Mouse (Mus musculus): Measurements from ENCODE around the gene Cenpx. TPM values are rescaled to one million over a fixed set of nuclear protein-coding genes. Genes with fewer than 3 reads are reported as not detected.

Gene Cenpx
- polyA plus RNA-seq, 1 experiment from 2014 or later, result 166 TPM

GRCm38 (mm10) chr11:120707969-120708368 lies 5.6 kb downstream of the Cenpx start:
- Histone ChIP-seq H3K36me3 (peaks cover 26% of the 10 kb centered on the region), H3K27ac (peak overlapping the region; percentile 58), H3K4me2 (no peak overlapping the region), H3K9ac (no peak overlapping the region), H3K4me1 (peaks cover 80% of the 10 kb centered on the region), H3K27me3 (no peaks in the 10 kb centered on the region), H3K9me3 (no peaks in the 10 kb centered on the region), H3K4me3 (no peak overlapping the region)
- no peak for ATAC-seq (ENCODE audit: insufficient number of reproducible peaks, low FRiP score, low TSS enrichment, low read depth)
- WGBS, result 27% methylated on average over 5 of the region's 5 CpGs

- Histone ChIP-seq H3K9ac (no peak overlapping the region), H3K4me2 (no peak overlapping the region), H3K4me1 (peaks cover 73% of the 10 kb centered on the region), H3K4me3 (no peak overlapping the region), H3K27ac (peak overlapping the region; percentile 58), H3K27me3 (no peaks in the 10 kb centered on the region), H3K9me3 (no peaks in the 10 kb centered on the region), H3K36me3 (peaks cover 30% of the 10 kb centered on the region)
- no peak for ATAC-seq (ENCODE audit: insufficient number of reproducible peaks, low FRiP score, low TSS enrichment, low read depth)
- 8% methylated on average over 11 of the region's 12 CpGs for WGBS
These were observed 6.3 kb downstream of the Cenpx start for GRCm38 (mm10) chr11:120707225-120707624.

GRCm38 (mm10) chr11:120706120-120706519 lies 7.4 kb downstream of the Cenpx start:
- Histone ChIP-seq H3K36me3 (peaks cover 38% of the 10 kb centered on the region), H3K4me3 (no peak overlapping the region), H3K27ac (peak overlapping the region; percentile 58), H3K9ac (no peak overlapping the region), H3K4me2 (no peak overlapping the region), H3K27me3 (no peaks in the 10 kb centered on the region), H3K9me3 (no peaks in the 10 kb centered on the region), H3K4me1 (peaks cover 65% of the 10 kb centered on the region)
- no peak for ATAC-seq (ENCODE audit: insufficient number of reproducible peaks, low FRiP score, low TSS enrichment, low read depth)
- 59% methylated on average over 5 of the region's 5 CpGs for WGBS

- Histone ChIP-seq H3K4me2 (no peak overlapping the region), H3K36me3 (peaks cover 34% of the 10 kb centered on the region), H3K4me1 (peaks cover 59% of the 10 kb centered on the region)
These were observed 8.8 kb downstream of the Cenpx start for GRCm38 (mm10) chr11:120704486-120705325.

GRCm38 (mm10) chr11:120703696-120704454 lies 9.7 kb downstream of the Cenpx start:
- Histone ChIP-seq H3K9me3 (no peaks in the 10 kb centered on the region), H3K36me3 (peaks cover 31% of the 10 kb centered on the region), H3K4me2 (no peak overlapping the region), H3K27ac (peak overlapping the region; percentile 39), H3K9ac (0 out of 2 replicates have a peak overlapping the region, but pooled peaks have one; percentile 0), H3K4me1 (peaks cover 56% of the 10 kb centered on the region), H3K4me3 (no peak overlapping the region), H3K27me3 (no peaks in the 10 kb centered on the region)
- peak; percentile 32; the same call in 1 of the 2 replicates for ATAC-seq (ENCODE audit: insufficient number of reproducible peaks, low FRiP score, low TSS enrichment, low read depth)
- 30% methylated on average over 15 of the region's 15 CpGs for WGBS

More at GRCm38 (mm10) chr11:120704486-120705325, 8.8 kb downstream of the Cenpx start:
- no peak overlapping the region for H3K4me3 ChIP-seq
- H3K9me3 ChIP-seq, result no peaks in the 10 kb centered on the region
- no peaks in the 10 kb centered on the region for H3K27me3 ChIP-seq
- 26% methylated on average over 8 of the region's 8 CpGs for WGBS
- peak overlapping the region; percentile 39 for H3K27ac ChIP-seq
- H3K9ac ChIP-seq, result 0 out of 2 replicates have a peak overlapping the region, but pooled peaks have one; percentile 15
- ATAC-seq (ENCODE audit: insufficient number of reproducible peaks, low FRiP score, low TSS enrichment, low read depth), result no peak

- H3K4me3 ChIP-seq, result no peak overlapping the region
- H3K9ac ChIP-seq, result no peak overlapping the region
- no peaks in the 10 kb centered on the region for H3K9me3 ChIP-seq
- H3K4me1 ChIP-seq, result peaks cover 30% of the 10 kb centered on the region
- H3K27me3 ChIP-seq, result no peaks in the 10 kb centered on the region
- WGBS, result 34% methylated on average over 10 of the region's 10 CpGs
- no peak for ATAC-seq (ENCODE audit: insufficient number of reproducible peaks, low FRiP score, low TSS enrichment, low read depth)
- H3K4me2 ChIP-seq, result no peak overlapping the region
- peaks cover 42% of the 10 kb centered on the region for H3K36me3 ChIP-seq
- no peak overlapping the region for H3K27ac ChIP-seq
These were observed 15.8 kb downstream of the Cenpx start for GRCm38 (mm10) chr11:120697741-120698140.

GRCm38 (mm10) chr11:120696568-120696967 lies 17.0 kb downstream of the Cenpx start:
- 88% methylated on average over 6 of the region's 6 CpGs for WGBS
- H3K4me3 ChIP-seq, result no peak overlapping the region
- no peak for ATAC-seq (ENCODE audit: insufficient number of reproducible peaks, low FRiP score, low TSS enrichment, low read depth)
- H3K27ac ChIP-seq, result no peak overlapping the region
- no peaks in the 10 kb centered on the region for H3K9me3 ChIP-seq
- no peak overlapping the region for H3K9ac ChIP-seq
- no peaks in the 10 kb centered on the region for H3K27me3 ChIP-seq
- H3K4me2 ChIP-seq, result no peak overlapping the region
- peaks cover 30% of the 10 kb centered on the region for H3K4me1 ChIP-seq
- H3K36me3 ChIP-seq, result peaks cover 35% of the 10 kb centered on the region

- Histone ChIP-seq H3K27ac (peak overlapping the region; percentile 57; the same call in 1 of the 2 replicates), H3K4me3 (no peak overlapping the region), H3K36me3 (peaks cover 34% of the 10 kb centered on the region), H3K27me3 (no peaks in the 10 kb centered on the region), H3K9me3 (no peaks in the 10 kb centered on the region), H3K9ac (no peak overlapping the region), H3K4me2 (no peak overlapping the region), H3K4me1 (peaks cover 30% of the 10 kb centered on the region)
- WGBS, result 20% methylated on average over 12 of the region's 12 CpGs
- peak; percentile 7; the same call in 1 of the 2 replicates for ATAC-seq (ENCODE audit: insufficient number of reproducible peaks, low FRiP score, low TSS enrichment, low read depth)
These were observed 17.9 kb downstream of the Cenpx start for GRCm38 (mm10) chr11:120695641-120696040.

GRCm38 (mm10) chr11:120695184-120695583 lies 18.4 kb downstream of the Cenpx start:
- Histone ChIP-seq H3K4me3 (no peak overlapping the region), H3K36me3 (peaks cover 39% of the 10 kb centered on the region), H3K4me1 (peaks cover 30% of the 10 kb centered on the region), H3K9ac (no peak overlapping the region), H3K27me3 (no peaks in the 10 kb centered on the region), H3K4me2 (no peak overlapping the region), H3K27ac (peak overlapping the region; percentile 57), H3K9me3 (no peaks in the 10 kb centered on the region)
- WGBS, result 13% methylated on average over 4 of the region's 4 CpGs
- ATAC-seq (ENCODE audit: insufficient number of reproducible peaks, low FRiP score, low TSS enrichment, low read depth), result peak; percentile 35; the same call in 1 of the 2 replicates

GRCm38 (mm10) chr11:120693461-120693860 lies 20.1 kb downstream of the Cenpx start:
- H3K27ac ChIP-seq, result no peak overlapping the region
- WGBS, result 79% methylated on average over 3 of the region's 3 CpGs
- no peaks in the 10 kb centered on the region for H3K27me3 ChIP-seq
- H3K9ac ChIP-seq, result no peak overlapping the region
- peaks cover 42% of the 10 kb centered on the region for H3K36me3 ChIP-seq
- H3K4me1 ChIP-seq, result peaks cover 29% of the 10 kb centered on the region
- ATAC-seq (ENCODE audit: insufficient number of reproducible peaks, low FRiP score, low TSS enrichment, low read depth), result no peak
- H3K4me3 ChIP-seq, result no peak overlapping the region
- H3K9me3 ChIP-seq, result no peaks in the 10 kb centered on the region
- H3K4me2 ChIP-seq, result no peak overlapping the region

GRCm38 (mm10) chr11:120692471-120693011 lies 21.0 kb downstream of the Cenpx start:
- no peak for ATAC-seq (ENCODE audit: insufficient number of reproducible peaks, low FRiP score, low TSS enrichment, low read depth)
- H3K36me3 ChIP-seq, result peaks cover 45% of the 10 kb centered on the region
- WGBS, result 78% methylated on average over 4 of the region's 4 CpGs

More at GRCm38 (mm10) chr11:120692471-120693011, 21.0 kb downstream of the Cenpx start:
- no peaks in the 10 kb centered on the region for H3K9me3 ChIP-seq
- no peak overlapping the region for H3K27ac ChIP-seq
- no peak overlapping the region for H3K9ac ChIP-seq
- no peak overlapping the region for H3K4me3 ChIP-seq
- no peak overlapping the region for H3K4me2 ChIP-seq
- H3K27me3 ChIP-seq, result no peaks in the 10 kb centered on the region
- peaks cover 20% of the 10 kb centered on the region for H3K4me1 ChIP-seq

All from limb, embryonic 15.5 days (tissue).